Mouse (Mus musculus) thymus, adult 18-20 months (tissue): ENCODE measurements around the gene Rgl3.

Experiments
- DNase-seq, 2 experiments: peaks; one replicate each; pipeline ENCODE4 v3.0.0; 2022; ENCODE audit warnings: mixed read lengths in 2 of 2

Gene Rgl3

GRCm38 (mm10) chr9:21989230-21990110, at the start of gene Rgl3:
TSS of gene Rgl3 (minus strand) at chr9:21989446.
- DNase-seq = no peak

GRCm38 (mm10) chr9:22037826-22038225, 48.6 kb upstream of the Rgl3 start:
- DNase-seq = no peak

GRCm38 (mm10) chr9:22035300-22036044, 46.2 kb upstream of the Rgl3 start:
- DNase-seq = no peak

- DNase-seq = no peak
These were observed 41.1 kb upstream of the Rgl3 start for GRCm38 (mm10) chr9:22030386-22030785.

GRCm38 (mm10) chr9:22028467-22028866, 39.2 kb upstream of the Rgl3 start:
- no peak for DNase-seq

GRCm38 (mm10) chr9:22024592-22024991, 35.3 kb upstream of the Rgl3 start:
- no peak for DNase-seq

GRCm38 (mm10) chr9:22017208-22017825, 28.1 kb upstream of the Rgl3 start:
- DNase-seq = no peak

- no peak for DNase-seq
These were observed 27.0 kb upstream of the Rgl3 start for GRCm38 (mm10) chr9:22016245-22016644.

- no peak for DNase-seq
These were observed 23.5 kb upstream of the Rgl3 start for GRCm38 (mm10) chr9:22012731-22013130.

GRCm38 (mm10) chr9:22011055-22011454, 21.8 kb upstream of the Rgl3 start:
- DNase-seq = no peak

- DNase-seq = no peak
These were observed 15.3 kb upstream of the Rgl3 start for GRCm38 (mm10) chr9:22004546-22004945.

- peak in 1 of 2 experiments; percentile 41 for DNase-seq
These were observed 13.9 kb upstream of the Rgl3 start for GRCm38 (mm10) chr9:22003163-22003554.

GRCm38 (mm10) chr9:22002194-22003162, 13.2 kb upstream of the Rgl3 start, which contains the start of the genes Ccdc151 and Prkcsh:
TSS of gene Ccdc151 (minus strand) at chr9:22002634.
TSS of gene Prkcsh (plus strand) at chr9:22002806.
- DNase-seq = peak; percentile 99 to 100

- no peak for DNase-seq
These were observed 12.4 kb upstream of the Rgl3 start for GRCm38 (mm10) chr9:22001633-22002032.

GRCm38 (mm10) chr9:22000296-22000695, 11.1 kb upstream of the Rgl3 start:
- DNase-seq = no peak

GRCm38 (mm10) chr9:21996178-21996867, 7.1 kb upstream of the Rgl3 start:
- DNase-seq = no peak

- no peak for DNase-seq
These were observed 3.0 kb upstream of the Rgl3 start for GRCm38 (mm10) chr9:21992227-21992626.

- DNase-seq = no peak
These were observed 685 bp downstream of the Rgl3 start for GRCm38 (mm10) chr9:21988421-21989101.

- no peak for DNase-seq
These were observed 1.5 kb downstream of the Rgl3 start for GRCm38 (mm10) chr9:21987592-21988342.

GRCm38 (mm10) chr9:21983911-21984310, 5.3 kb downstream of the Rgl3 start:
- no peak for DNase-seq
